Mouse (Mus musculus): Measurements from ENCODE around the gene Tango6.

DNA sequence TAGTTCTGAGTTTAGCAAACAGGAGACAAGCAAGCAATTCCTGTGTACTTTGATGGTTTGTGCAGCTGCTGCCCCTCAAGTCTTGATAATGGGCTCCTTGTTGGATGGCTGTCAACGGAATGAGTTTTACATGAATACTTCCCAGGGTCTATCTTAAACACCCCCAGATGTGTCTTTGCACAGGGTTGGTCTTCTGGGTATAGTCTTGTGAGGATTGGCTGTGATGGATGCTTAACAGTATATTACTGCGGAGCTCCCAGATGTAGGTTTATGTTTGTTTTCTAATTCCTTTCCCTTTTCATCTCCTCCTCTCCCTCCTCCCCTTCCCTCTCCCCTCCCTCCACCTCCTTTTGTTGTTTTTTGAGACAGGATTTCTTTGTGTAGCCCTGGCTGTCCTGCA, 10.1 kb upstream of the Tango6 start:
- TF ChIP-seq MYOG (IDR thresholded peaks at IDR 0.05; ENCODE audit: control insufficient read depth, extremely low read depth, insufficient read length) (no peak), CTCF (IDR thresholded peaks at IDR 0.05; ENCODE audit: control insufficient read depth, insufficient read depth, insufficient read length) (no peak), USF1 (IDR thresholded peaks at IDR 0.05; ENCODE audit: low read depth) (no peak)

Data from C2C12 (cell line).